Mouse (Mus musculus): ENCODE measurements around the gene Rorc.

Rorc gene

DNA sequence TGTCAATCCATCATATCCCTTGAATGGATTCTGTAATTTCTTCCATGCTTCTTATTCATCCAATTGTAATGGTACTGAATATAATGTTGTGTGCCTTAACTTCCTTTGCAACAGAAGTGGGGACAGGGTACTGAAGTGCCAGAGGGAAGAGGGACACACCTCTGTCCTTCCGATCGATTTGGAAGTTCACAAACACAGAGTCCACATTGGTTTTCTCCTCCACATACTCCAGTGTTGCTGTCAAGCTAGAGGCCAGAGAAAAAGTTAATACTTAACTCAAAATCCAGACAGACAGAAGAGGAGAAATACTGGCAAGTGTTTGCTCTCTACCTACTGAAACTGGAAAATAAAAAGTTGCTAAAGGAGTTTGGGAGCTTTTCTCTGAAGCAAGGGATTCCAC lies 61.7 kb downstream of the Rorc start:
- DNase-seq: no peak

DNA sequence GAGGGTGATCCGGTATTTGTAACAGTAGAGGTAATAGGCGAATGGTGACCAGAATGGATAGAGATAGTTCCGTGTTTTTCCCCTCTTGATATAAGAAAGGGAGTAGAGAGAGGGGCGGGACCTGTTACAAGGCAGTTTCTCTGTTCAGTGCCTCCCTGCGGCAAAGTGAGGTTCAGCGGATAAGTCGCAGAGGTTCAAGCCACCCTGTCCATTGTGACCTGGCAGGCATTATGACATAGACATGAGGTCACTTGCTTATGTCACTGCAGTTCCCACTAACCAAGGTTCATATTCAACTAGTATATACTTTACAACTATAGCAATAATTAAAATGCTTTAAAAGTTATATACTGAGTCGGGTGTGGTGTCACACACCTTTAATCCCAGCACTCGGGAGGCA lies 63.8 kb downstream of the Rorc start:
- DNase-seq: no peak

DNA sequence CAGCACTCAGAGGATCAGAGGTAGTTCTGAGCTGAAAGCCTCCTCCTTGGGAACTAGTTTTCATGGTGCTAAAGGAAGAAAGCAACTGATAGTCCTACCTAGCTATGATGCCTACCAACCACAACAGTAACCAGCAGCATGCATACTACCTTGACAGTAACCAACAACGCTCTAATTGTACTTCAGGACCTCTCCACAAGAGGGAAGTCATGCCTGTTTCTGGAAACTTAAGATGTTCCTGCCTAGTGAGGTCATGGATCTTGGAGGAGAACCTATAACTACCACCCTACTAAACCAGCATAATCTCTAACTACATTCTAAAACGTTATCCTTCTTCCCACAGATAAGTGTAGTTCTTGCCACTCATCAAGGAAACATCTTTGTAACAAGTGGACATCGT lies 68.6 kb downstream of the Rorc start:
- peak; percentile 35 for DNase-seq

- DNase-seq: peak; percentile 96
Observed at GRCm38 (mm10) chr3:94442951-94443596, 70.5 kb downstream of the Rorc start, which contains the start of gene Mrpl9. Gene Mrpl9 (plus strand): TSS chr3:94443318.

GRCm38 (mm10) chr3:94443597-94443964 lies 71.0 kb downstream of the Rorc start, which contains the start of gene Oaz3:
Gene Oaz3 (minus strand): TSS chr3:94443915.
- no peak for DNase-seq
